Mouse (Mus musculus) hindbrain, embryonic 14.5 days (tissue): Measurements from ENCODE around the gene Mast1. TPM values are rescaled to one million over a fixed set of nuclear protein-coding genes. Genes with fewer than 3 reads are reported as not detected.

Experiments used
- ATAC-seq: fragments of 200-750 bp; cut with Nextera tagmentation; 2 replicates; pipeline ENCODE4 v1.8.0; 2017; ENCODE audit warnings: moderate number of reproducible peaks, mild to moderate bottlenecking, moderate TSS enrichment, moderate library complexity; ENCODE audit not compliant: low FRiP score
- DNase-seq: peaks from one replicate; pipeline ENCODE4 v3.0.0-alpha.2; 2015; ENCODE audit warnings: low spot score
- H3K27ac ChIP-seq: fragments of 300-500 bp; sonication (generic); 2 replicates; pipeline ENCODE4 v1.5.1; 2014; ENCODE audit warnings: mild to moderate bottlenecking, moderate library complexity
- H3K27me3 ChIP-seq: fragments of 300-500 bp; sonication (generic); 2 replicates; pipeline ENCODE4 v1.6.1; 2014; ENCODE audit warnings: mild to moderate bottlenecking, low read length, mixed read lengths; ENCODE audit not compliant: control insufficient read depth, insufficient read depth
- H3K36me3 ChIP-seq: fragments of 300-500 bp; sonication (generic); replicated peaks from 2 replicates; pipeline ENCODE4 v1.6.1; 2014; ENCODE audit not compliant: control insufficient read depth, insufficient read depth
- H3K4me1 ChIP-seq: fragments of 300-500 bp; sonication (generic); replicated peaks from 2 replicates; pipeline ENCODE4 v1.6.1; 2014; ENCODE audit warnings: antibody characterized with exemption, low read length, mixed read lengths; ENCODE audit not compliant: control insufficient read depth, insufficient read depth
- H3K4me2 ChIP-seq: fragments of 300-500 bp; sonication (generic); replicated peaks from 2 replicates; pipeline ENCODE4 v1.6.1; 2014; ENCODE audit warnings: mild to moderate bottlenecking, moderate library complexity
- H3K4me3 ChIP-seq: fragments of 300-500 bp; sonication (generic); replicated peaks from 2 replicates; pipeline ENCODE4 v1.5.1; 2014; ENCODE audit warnings: mild to moderate bottlenecking, low read length
- H3K9ac ChIP-seq: fragments of 300-500 bp; sonication (generic); 2 replicates; pipeline ENCODE4 v1.6.1; 2014
- H3K9me3 ChIP-seq: fragments of 300-500 bp; sonication (generic); 2 replicates; pipeline ENCODE4 v1.6.1; 2016; ENCODE audit warnings: low read length; ENCODE audit not compliant: control insufficient read depth
- WGBS: fragments of 180-500 bp; shearing (Covaris S2); extraction: QIAGEN DNeasy Blood & Tissue Kit; methylation state at CpG from one replicate; pipeline ENCODE4 v1.1.7; 2014; 5-methylcytosine and 5-hydroxymethylcytosine counted together
- microRNA-seq: library from miRNA; unstranded; fragments of <30 nt; microRNA quantifications from one replicate; pipeline ENCODE4, GENCODE M21; 2016
- polyA plus RNA-seq: library from polyadenylated mRNA; unstranded; fragments of >200 nt; fragmentation: Nextera tagmentation; extraction: Ambion mirVana; gene quantifications from 2 replicates; pipeline ENCODE4 v1.2.1, GENCODE M21; 2014

Mast1 gene
- polyA plus RNA-seq, 1 experiment from 2014 or later, result 69.7 TPM

DNA sequence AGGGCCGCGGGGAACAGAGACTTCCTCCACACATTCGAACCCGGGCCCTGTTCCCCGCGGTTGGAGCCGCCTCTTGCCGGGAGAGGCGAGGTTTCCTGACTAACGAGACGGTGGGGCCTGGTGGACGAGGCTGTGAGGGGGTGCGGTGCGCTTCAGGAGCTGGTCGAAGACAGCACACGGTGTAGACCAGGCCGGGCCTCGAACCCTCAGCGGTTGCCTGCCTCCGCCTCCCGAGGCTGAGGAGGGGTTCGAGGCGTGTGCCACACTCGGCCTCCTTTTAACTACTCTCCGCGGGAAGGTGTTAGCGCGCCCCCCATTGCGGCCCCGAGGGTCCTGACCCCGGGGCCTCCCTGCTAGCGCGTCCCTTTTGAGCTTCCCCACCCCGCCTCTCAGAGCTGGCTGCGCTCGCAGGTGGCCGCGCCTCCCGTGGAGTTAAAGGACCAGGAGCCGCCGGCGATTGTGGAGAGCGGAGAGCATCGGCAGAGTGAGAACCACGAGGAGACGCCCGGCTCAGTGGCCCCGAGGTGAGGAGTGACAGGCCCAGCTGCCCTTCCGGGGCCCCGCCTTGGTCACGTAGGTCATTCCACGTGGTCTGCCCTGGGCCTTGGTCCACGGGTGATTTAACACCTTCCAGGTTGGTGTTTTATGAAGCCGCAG, 64.7 kb downstream of the Mast1 start:
- H3K9me3 ChIP-seq, result no peaks in the 10 kb centered on the region
- H3K4me1 ChIP-seq, result peaks cover 4% of the 10 kb centered on the region; the same call in 1 of the 2 replicates
- peaks cover 35% of the 10 kb centered on the region for H3K36me3 ChIP-seq
- H3K4me3 ChIP-seq, result peak overlapping the region; percentile 41
- WGBS, result 4% methylated on average over 54 of the region's 54 CpGs
- DNase-seq (no peak), ATAC-seq (peak; percentile 54; the same call in 1 of the 2 replicates)
- peaks cover 6% of the 10 kb centered on the region; the same call in 1 of the 2 replicates for H3K27me3 ChIP-seq
- H3K9ac ChIP-seq, result peak overlapping the region; percentile 54
- peak overlapping the region; percentile 88 for H3K4me2 ChIP-seq
- H3K27ac ChIP-seq, result no peak overlapping the region

GRCm38 (mm10) chr8:84871376-84872308, 65.5 kb downstream of the Mast1 start, which contains the start of gene Syce2:
Syce2 (plus strand) TSS chr8:84872111.
- DNase-seq, result peak; percentile 66
- Histone ChIP-seq H3K27me3 (peaks cover 6% of the 10 kb centered on the region; the same call in 1 of the 2 replicates), H3K36me3 (peaks cover 43% of the 10 kb centered on the region), H3K4me3 (peak within 1 kb of the TSS; percentile 41), H3K9me3 (no peaks in the 10 kb centered on the region), H3K4me1 (peaks cover 4% of the 10 kb centered on the region; the same call in 1 of the 2 replicates), H3K4me2 (peak within 1 kb of the TSS; percentile 88), H3K27ac (no peak within 1 kb of the TSS), H3K9ac (peak within 1 kb of the TSS; percentile 54)
- 16% methylated on average over 46 of the region's 46 CpGs for WGBS
- peak; percentile 44; the same call in 1 of the 2 replicates for ATAC-seq

Small RNA genes lying within 50 kb of the gene (microRNA-seq; reads per million reads assigned to microRNA genes)
- not detected for gene Gm24197
- gene Mir7069, result 2.6 reads per million, percentile 9 among the genes with 10 or more reads in this experiment

Other genes with a start within 250 kb of the Mast1 start
- gene Nacc1, start 249.5 kb downstream of the Mast1 start, polyA plus RNA-seq, result 17.8 and 18.1 TPM in 2 replicates
- 3.8 and 5.1 TPM in 2 replicates for gene Lyl1, start 235.9 kb downstream of the Mast1 start, polyA plus RNA-seq
- gene G430095P16Rik, start 214.4 kb downstream of the Mast1 start, polyA plus RNA-seq, result 0.55 and 0.71 TPM in 2 replicates
- gene Nfix, start 137.0 kb downstream of the Mast1 start, polyA plus RNA-seq, result 78.8 and 82.4 TPM in 2 replicates
- gene Dand5, start 114.5 kb downstream of the Mast1 start, polyA plus RNA-seq, result 13.5 and 14.6 TPM in 2 replicates
- gene Gadd45gip1, start 105.8 kb downstream of the Mast1 start, polyA plus RNA-seq, result 35.0 and 37.4 TPM in 2 replicates
- gene Rad23a, start 96.7 kb downstream of the Mast1 start, polyA plus RNA-seq, result 75.7 and 81.1 TPM in 2 replicates
- gene Calr, start 90.4 kb downstream of the Mast1 start, polyA plus RNA-seq, result 574 and 709 TPM in 2 replicates
- gene Farsa, start 80.4 kb downstream of the Mast1 start, polyA plus RNA-seq, result 87.8 and 93.4 TPM in 2 replicates
- gene Syce2, start 65.2 kb downstream of the Mast1 start, polyA plus RNA-seq, result 27.7 and 32.5 TPM in 2 replicates
- 25.6 and 29.8 TPM in 2 replicates for gene Gcdh, start 43.4 kb downstream of the Mast1 start, polyA plus RNA-seq
- gene Klf1, start 35.4 kb downstream of the Mast1 start, polyA plus RNA-seq, result 0.70 and 0.91 TPM in 2 replicates
- gene Dnase2a, start 28.8 kb downstream of the Mast1 start, polyA plus RNA-seq, result 3.3 and 6.0 TPM in 2 replicates
- gene Rtbdn, start 9.6 kb upstream of the Mast1 start, polyA plus RNA-seq, result 1.1 and 1.8 TPM in 2 replicates
- gene Gm49661, start 32.1 kb upstream of the Mast1 start, polyA plus RNA-seq, result not detected in 2 replicates
- gene Prdx2, start 32.2 kb upstream of the Mast1 start, polyA plus RNA-seq, result 1,143 and 1,221 TPM in 2 replicates
- gene Rnaseh2a, start 32.4 kb upstream of the Mast1 start, polyA plus RNA-seq, result 47.8 and 48.4 TPM in 2 replicates
- 6.0 and 6.2 TPM in 2 replicates for gene Junb, start 41.4 kb upstream of the Mast1 start, polyA plus RNA-seq
- 24.6 and 27.3 TPM in 2 replicates for gene Hook2, start 53.2 kb upstream of the Mast1 start, polyA plus RNA-seq
- gene Best2, start 77.2 kb upstream of the Mast1 start, polyA plus RNA-seq, result not detected in 2 replicates
- gene Asna1, start 87.9 kb upstream of the Mast1 start, polyA plus RNA-seq, result 121 and 137 TPM in 2 replicates
- gene Trir, start 89.5 kb upstream of the Mast1 start, polyA plus RNA-seq, result 162 and 165 TPM in 2 replicates
- gene Tnpo2, start 99.6 kb upstream of the Mast1 start, polyA plus RNA-seq, result 42.4 and 46.4 TPM in 2 replicates
- gene Fbxw9, start 122.7 kb upstream of the Mast1 start, polyA plus RNA-seq, result 63.0 and 68.9 TPM in 2 replicates
- gene Gm5741, start 130.6 kb upstream of the Mast1 start, polyA plus RNA-seq, result 1.4 TPM in 1 of 2 replicates, not detected in the other
- 105 and 113 TPM in 2 replicates for gene Dhps, start 134.4 kb upstream of the Mast1 start, polyA plus RNA-seq
- gene Wdr83os, start 143.4 kb upstream of the Mast1 start, polyA plus RNA-seq, result 119 and 136 TPM in 2 replicates
- 41.2 and 43.9 TPM in 2 replicates for gene Wdr83, start 143.9 kb upstream of the Mast1 start, polyA plus RNA-seq
- gene Man2b1, start 145.9 kb upstream of the Mast1 start, polyA plus RNA-seq, result 17.3 and 20.1 TPM in 2 replicates
- gene Zfp791, start 185.7 kb upstream of the Mast1 start, polyA plus RNA-seq, result 3.6 TPM in 2 replicates
- gene Cks1brt, start 214.6 kb upstream of the Mast1 start, polyA plus RNA-seq, result not detected in 2 replicates